Mouse (Mus musculus) kidney, postnatal 36 days (tissue): Measurements from ENCODE around the gene Proca1.

ENCODE experiments used
- DNase-seq, 2 experiments: peaks; one replicate each; pipeline ENCODE4 v3.0.0; 2021 to 2022; ENCODE audit warnings: mixed read lengths in 2 of 2

Proca1 gene

DNA sequence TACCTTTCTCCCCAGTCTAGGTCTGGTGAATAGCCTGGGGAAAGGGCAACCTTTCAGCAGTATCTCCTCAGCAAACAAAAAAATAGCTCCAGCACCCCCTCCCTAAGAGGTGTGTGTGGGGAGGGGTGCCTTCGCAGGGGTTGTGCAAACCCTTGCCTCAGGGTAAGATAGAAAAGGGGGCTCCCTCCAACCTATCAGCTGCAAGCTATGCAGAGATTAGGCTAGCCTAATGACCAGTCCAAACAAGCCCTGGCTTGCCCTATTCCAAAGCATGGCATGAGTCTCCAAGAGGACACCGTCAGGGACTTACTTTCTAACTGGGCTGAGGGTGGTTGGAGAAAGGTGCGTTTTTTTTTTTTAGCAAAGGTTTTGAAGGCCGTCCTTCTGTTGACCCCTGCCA lies 27.0 kb upstream of the Proca1 start:
- DNase-seq: no peak

- DNase-seq: no peak
These were observed 26.6 kb upstream of the Proca1 start for GRCm38 (mm10) chr11:78166640-78167039.

DNA sequence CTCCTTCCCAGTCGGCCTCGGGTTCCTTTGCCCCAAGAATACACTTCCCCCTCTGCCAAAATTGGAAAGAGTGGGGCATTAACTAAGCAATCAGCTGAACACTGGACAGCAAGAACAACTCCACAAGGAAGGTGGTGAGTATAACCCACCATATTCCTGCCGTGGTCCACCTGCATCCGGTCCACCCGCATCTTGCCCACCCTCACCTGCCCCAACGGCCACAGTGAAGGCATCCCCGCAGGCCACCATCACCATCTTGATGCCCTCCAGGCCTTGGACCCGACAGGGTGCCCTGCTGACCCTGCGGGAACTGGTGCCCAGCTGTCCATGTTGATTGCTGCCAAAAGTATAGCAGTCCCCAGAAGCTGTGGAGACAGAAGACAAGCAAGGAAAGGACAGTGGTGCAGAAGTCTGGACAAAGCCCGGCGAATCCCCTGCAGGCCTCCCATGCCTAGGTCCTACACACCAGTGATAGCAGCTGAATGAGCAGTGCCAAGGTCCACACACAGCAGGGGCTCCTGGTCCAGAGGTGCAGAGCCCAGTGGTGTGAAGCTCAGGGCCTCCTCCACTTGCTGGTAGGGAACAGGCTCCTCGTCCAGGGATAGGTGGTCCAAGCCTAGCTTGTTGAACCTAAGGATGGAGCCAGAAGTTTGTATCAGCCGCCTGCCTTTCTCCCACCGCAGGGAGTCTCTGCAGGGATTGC lies 25.8 kb upstream of the Proca1 start:
- no peak for DNase-seq

- DNase-seq: peak in 1 of 2 experiments; percentile 57
These were observed 24.4 kb upstream of the Proca1 start for GRCm38 (mm10) chr11:78168541-78169468.

GRCm38 (mm10) chr11:78170306-78170705 lies 22.9 kb upstream of the Proca1 start:
- peak; percentile 56 to 67 for DNase-seq

DNA sequence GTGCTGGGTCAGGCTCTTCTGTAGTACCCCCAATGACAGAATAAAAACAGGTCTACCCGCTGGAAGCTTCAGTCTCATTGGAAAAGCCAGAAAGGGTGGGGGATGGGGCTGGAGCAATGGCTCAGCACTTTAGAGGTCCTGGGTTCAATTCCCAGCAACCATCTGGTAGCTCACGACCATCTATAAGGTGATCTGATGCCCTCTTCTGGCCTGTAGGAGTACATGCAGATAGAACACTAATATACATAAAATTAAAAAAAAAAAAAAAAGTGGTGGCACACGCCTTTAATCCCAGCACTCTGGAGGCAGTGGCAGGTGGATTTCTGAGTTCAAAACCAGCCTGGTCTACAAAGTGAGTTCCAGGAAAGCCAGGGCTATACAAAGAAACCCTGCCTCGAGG lies 21.9 kb upstream of the Proca1 start:
- no peak for DNase-seq

DNA sequence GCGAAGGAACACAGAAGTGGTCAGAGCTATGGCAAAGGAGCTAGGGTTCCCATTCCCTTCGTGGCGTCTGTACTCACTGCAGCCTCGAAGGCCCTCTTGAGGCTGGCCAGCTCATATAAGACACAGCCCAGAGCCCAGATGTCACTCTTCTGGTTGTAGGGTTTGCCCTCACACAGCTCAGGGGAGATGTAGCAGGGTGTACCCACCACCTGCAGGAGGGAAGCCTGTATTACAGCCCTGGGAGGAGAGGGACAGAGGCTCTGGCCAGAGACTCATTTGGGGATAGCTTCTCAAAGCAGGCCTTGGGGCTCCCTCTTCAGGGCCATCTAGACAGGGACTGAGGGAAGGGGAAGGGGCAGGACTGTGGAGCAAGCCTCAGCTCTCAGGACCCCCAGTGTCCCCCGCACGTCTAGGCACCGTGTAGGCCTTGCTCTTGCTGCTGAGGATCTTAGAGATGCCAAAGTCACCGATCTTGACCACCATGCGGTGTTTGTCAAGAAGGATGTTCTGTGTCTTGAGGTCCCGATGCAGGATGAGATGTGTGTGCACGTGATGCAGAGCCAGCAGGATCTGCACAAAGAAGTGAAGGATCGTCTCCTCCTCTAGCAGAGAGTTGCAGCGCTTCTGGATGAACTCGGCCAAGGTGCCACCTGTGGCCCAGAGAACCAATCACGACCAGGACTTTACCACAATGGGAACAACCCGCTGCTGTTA lies 21.0 kb upstream of the Proca1 start:
- DNase-seq: no peak

GRCm38 (mm10) chr11:78172748-78173383 lies 20.3 kb upstream of the Proca1 start:
- DNase-seq: no peak

- no peak for DNase-seq
These were observed 18.7 kb upstream of the Proca1 start for GRCm38 (mm10) chr11:78174506-78174905.

GRCm38 (mm10) chr11:78175771-78176401 lies 17.3 kb upstream of the Proca1 start:
- DNase-seq: no peak

- peak; percentile 97 for DNase-seq
These were observed 16.8 kb upstream of the Proca1 start, which contains the start of the genes Nek8 and Tlcd1 for GRCm38 (mm10) chr11:78176402-78176862. Nek8 (minus strand) TSS chr11:78176675. Tlcd1 (plus strand) TSS chr11:78176711.

DNA sequence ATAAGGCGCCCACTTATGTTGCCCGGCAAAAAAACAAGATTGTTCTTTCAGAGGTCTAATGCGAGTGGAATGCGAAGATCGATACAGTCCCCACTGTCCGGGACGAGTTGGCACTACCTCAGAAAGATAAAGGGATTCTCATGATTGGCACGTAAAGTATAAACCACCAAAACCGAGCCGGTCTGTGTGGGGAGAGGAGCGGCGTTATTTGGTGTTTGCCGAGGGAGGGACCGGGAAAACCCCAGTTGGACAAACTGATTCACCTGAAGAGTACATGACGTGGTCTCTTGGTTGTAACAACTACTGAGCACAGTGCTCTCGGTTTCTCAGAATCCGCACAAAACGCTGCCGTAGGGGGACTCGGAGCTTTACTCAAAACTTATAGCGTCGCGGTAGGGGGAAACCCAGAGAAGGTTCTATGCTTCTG lies 16.3 kb upstream of the Proca1 start:
- no peak for DNase-seq

GRCm38 (mm10) chr11:78177437-78177836 lies 15.8 kb upstream of the Proca1 start:
- DNase-seq: peak; percentile 90 to 94

- DNase-seq: peak; percentile 96
These were observed 15.0 kb upstream of the Proca1 start for GRCm38 (mm10) chr11:78177903-78178858.

GRCm38 (mm10) chr11:78178859-78179437 lies 14.2 kb upstream of the Proca1 start:
- peak; percentile 90 to 92 for DNase-seq

- no peak for DNase-seq
These were observed 13.7 kb upstream of the Proca1 start for GRCm38 (mm10) chr11:78179438-78179999.

- DNase-seq: no peak
These were observed 13.0 kb upstream of the Proca1 start for GRCm38 (mm10) chr11:78180081-78180761.

GRCm38 (mm10) chr11:78181830-78182357 lies 11.3 kb upstream of the Proca1 start:
- DNase-seq: no peak

DNA sequence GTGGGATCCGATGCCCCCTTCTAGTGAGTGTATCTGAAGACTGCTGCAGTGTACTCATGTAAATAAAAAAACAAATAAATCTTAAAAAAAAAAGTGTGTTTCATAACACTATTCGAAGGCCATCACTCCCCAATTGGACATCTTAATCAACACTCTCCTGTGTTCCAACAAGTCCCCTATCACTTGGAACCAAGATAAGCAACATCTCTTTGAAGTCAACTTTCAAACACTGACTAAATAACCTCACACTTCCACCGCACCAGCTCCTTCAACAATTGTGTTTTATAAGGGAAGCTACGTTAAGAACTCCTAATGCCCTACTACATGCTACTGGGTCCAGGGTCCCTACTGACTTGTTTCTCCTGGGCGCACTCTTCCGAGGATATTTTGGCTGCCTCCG lies 10.7 kb upstream of the Proca1 start:
- DNase-seq: no peak
